Mouse (Mus musculus): ENCODE data around the gene Casq1.

Gene Casq1

GRCm38 (mm10) chr1:172179102-172179501 is 40.6 kb downstream of the Casq1 start:
- peak; percentile 53 for DNase-seq

- peak; percentile 52 for DNase-seq
Observed at GRCm38 (mm10) chr1:172177791-172178190, 41.9 kb downstream of the Casq1 start.

- DNase-seq, result no peak
Observed at GRCm38 (mm10) chr1:172173181-172173580, 46.5 kb downstream of the Casq1 start.

- no peak for DNase-seq
Observed at GRCm38 (mm10) chr1:172172381-172172780, 47.3 kb downstream of the Casq1 start.

- DNase-seq, result no peak
Observed at GRCm38 (mm10) chr1:172169809-172170208, 49.9 kb downstream of the Casq1 start.

- DNase-seq, result no peak
Observed at GRCm38 (mm10) chr1:172167911-172168310, 51.8 kb downstream of the Casq1 start.

- DNase-seq, result no peak
Observed at GRCm38 (mm10) chr1:172162959-172163358, 56.7 kb downstream of the Casq1 start.

GRCm38 (mm10) chr1:172162009-172162408 is 57.7 kb downstream of the Casq1 start:
- peak; percentile 58 for DNase-seq

- no peak for DNase-seq
Observed at GRCm38 (mm10) chr1:172160508-172160907, 59.2 kb downstream of the Casq1 start.

- no peak for DNase-seq
Observed at GRCm38 (mm10) chr1:172159970-172160369, 59.7 kb downstream of the Casq1 start.
